Mouse (Mus musculus) inflammation-experienced regulatory T-cells (primary cell): ENCODE results near the gene Gm11027. TPM values are rescaled to one million over a fixed set of nuclear protein-coding genes. Genes with fewer than 3 reads are reported as not detected.

Source experiments
- polyA plus RNA-seq, 2 experiments: library from polyadenylated mRNA; unstranded; fragments of 100-300 nt; shearing (Covaris generic); gene quantifications; one replicate each; pipeline ENCODE4 v1.2.1; 2017

Gene Gm11027
- polyA plus RNA-seq, result not detected

DNA sequence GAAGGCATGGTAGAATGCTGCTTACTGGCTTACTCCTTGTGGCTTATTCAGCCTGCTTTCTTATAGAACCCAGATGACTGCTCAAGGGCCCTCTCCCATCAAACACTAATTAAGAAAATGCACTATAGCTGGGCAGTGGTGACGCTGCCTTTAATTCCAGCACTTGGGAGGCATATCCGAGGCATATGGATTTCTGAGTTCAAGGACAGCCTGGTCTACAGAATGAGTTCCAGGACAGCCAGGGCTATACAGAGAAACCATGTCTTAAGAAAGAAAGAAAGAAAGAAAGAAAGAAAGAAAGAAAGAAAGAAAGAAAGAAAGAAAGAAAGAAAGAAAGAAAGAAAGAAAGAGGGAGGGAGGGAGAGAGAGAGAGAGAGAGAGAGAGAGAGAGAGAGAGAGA, at the start of gene Gm11027:
Gene Gm11027 (plus strand): TSS at position 301 of the 400 bp plus-strand sequence.

DNA sequence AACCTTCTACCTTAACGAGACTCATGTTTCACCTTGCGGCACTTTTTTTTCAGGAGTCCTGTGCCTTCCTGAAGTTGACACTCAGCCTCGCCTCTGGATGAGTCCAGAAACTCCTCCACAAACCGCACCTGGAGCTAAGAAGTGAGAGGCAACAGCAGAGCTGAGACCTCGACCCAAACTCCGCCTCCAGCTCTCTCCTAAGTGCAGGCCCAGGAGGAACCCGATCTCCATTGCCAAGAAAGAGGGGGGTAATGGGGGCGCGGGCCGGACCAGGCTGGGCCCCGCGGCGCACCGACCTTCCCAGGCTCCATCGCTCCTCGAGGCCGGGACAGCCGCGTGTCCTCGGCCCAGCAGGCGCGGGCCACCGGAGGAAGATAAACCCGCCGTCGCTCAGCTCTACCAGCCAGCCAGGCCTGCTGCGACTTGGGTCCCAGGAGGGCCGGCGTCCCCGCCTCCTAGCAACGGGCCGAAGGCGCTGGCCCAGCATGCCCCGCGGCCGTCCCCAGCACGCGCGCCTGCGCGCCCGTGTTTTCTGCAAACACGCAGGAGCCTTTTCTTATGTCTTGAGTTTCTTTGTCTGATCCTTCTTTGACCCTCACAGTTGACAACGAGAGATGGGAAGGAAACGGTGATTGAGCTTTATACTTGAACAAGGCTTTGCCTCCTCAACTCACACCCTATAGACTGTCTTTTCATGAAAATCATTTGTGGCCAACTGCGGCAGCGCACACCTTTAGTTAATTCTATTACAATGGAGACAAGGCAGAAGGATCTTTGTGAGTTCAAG, 12.4 kb upstream of the Gm11027 start, which contains the start of gene Wdr60:
Gene Wdr60 (minus strand): TSS at position 468 of the 787 bp plus-strand sequence.

DNA sequence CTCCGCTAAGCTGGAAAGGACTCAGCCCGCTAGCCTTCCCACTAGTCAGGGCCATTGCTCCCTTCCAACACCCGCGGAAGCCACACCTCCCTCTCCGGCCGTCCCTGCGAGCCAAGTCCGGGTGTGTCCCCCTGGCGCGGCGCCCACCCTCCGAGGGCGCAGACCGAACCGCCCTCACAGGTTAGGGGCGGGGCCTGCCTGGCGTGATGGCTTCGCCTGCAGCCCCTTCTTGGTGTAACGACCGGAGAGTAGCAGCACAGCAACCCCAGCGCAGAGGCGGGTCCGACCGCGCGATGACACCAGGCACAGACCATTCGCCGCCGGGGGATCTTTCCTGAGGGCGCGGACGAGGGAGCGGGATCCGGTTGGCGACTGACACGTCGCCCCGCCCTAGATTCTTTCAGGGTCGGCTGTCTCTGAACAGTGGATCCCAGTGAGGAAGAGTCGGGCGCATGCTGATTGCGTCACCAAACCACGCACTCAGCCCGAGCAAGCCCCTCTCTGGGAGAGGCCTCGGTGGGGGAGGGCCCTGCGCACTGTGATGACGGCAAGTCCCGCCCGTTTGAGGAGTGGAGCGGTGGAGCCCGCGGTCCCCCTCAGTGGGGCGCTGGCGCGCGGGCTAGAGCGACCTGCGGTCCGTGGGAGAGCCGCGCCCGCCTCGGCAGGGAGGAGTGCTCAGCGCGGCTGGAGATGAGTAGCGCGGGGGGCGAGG, 5.6 kb downstream of the Gm11027 start, which contains the start of gene Esyt2:
Gene Esyt2 (plus strand): TSS at position 544 of the 712 bp plus-strand sequence.

Other genes starting within 250 kb of the Gm11027 start
- 10 to 100 TPM; 35.1 to 51.7 TPM for gene Zfp386, start 227.7 kb upstream of the Gm11027 start, polyA plus RNA-seq
- 1 to 10 TPM in 1 of 2 experiments, under 1 TPM in 1; 0.47 to 2.1 TPM for gene Vipr2, start 197.7 kb upstream of the Gm11027 start, polyA plus RNA-seq
- gene Wdr60, start 12.4 kb upstream of the Gm11027 start, polyA plus RNA-seq, result 1 to 10 TPM; 2.3 to 3.9 TPM
- 100 to 1,000 TPM; 159 to 212 TPM for gene Esyt2, start 5.8 kb downstream of the Gm11027 start, polyA plus RNA-seq
- gene Ncapg2, start 130.0 kb downstream of the Gm11027 start, polyA plus RNA-seq, result 1 to 10 TPM; 5.0 to 5.9 TPM
- 1 to 10 TPM in 1 of 2 experiments, under 1 TPM in 1; 0.17 to 1.0 TPM for gene Ptprn2, start 210.3 kb downstream of the Gm11027 start, polyA plus RNA-seq